Mouse (Mus musculus) MEL (cell line): ENCODE measurements around the gene Rdh12. TPM values are rescaled to one million over a fixed set of nuclear protein-coding genes. Genes with fewer than 3 reads are reported as not detected.

Source experiments
- DNase-seq: peaks from one replicate; pipeline ENCODE4 v3.0.0; 2011; ENCODE audit warnings: low read depth, low spot score
- H3K27ac ChIP-seq: 2 replicates; pipeline ENCODE4 v1.5.1; 2012; ENCODE audit warnings: low read depth, mild to moderate bottlenecking, control low read depth, low read length, moderate library complexity; ENCODE audit not compliant: control insufficient read depth
- H3K27me3 ChIP-seq, 2 experiments: fragments of 150-350 bp in 1 of 2; sonication (generic) in 1 of 2; 2 replicates each; pipeline ENCODE4 v1.6.1; 2012; ENCODE audit warnings: low read length in 2 of 2, mild to moderate bottlenecking in 2 of 2, improper control_type of control experiment in 1 of 2, moderate library complexity in 1 of 2; ENCODE audit not compliant: insufficient read depth in 2 of 2, control insufficient read depth in 1 of 2
- H3K36me3 ChIP-seq, 2 experiments: 2 replicates each; pipeline ENCODE4 v1.6.1; 2012 to 2014; ENCODE audit warnings: low read length in 2 of 2, improper control_type of control experiment in 1 of 2, inconsistent platforms in 1 of 2, mild to moderate bottlenecking in 1 of 2; ENCODE audit not compliant: insufficient read depth in 2 of 2, control insufficient read depth in 1 of 2
- H3K4me1 ChIP-seq, 2 experiments: fragments of 150-350 bp in 1 of 2; sonication (generic) in 1 of 2; 2 replicates each; pipeline ENCODE4 v1.6.1; 2012; ENCODE audit warnings: low read length in 2 of 2, improper control_type of control experiment in 1 of 2, mild to moderate bottlenecking in 1 of 2; ENCODE audit not compliant: insufficient read depth in 2 of 2, control insufficient read depth in 1 of 2
- H3K4me3 ChIP-seq, 2 experiments: fragments of 150-350 bp in 1 of 2; sonication (generic) in 1 of 2; 2 replicates each; pipeline ENCODE4 v1.5.1; 2012; ENCODE audit warnings: low read depth in 2 of 2, low read length in 2 of 2, mild to moderate bottlenecking in 2 of 2, moderate library complexity in 2 of 2, control low read depth in 1 of 2, improper control_type of control experiment in 1 of 2; ENCODE audit not compliant: control insufficient read depth in 1 of 2, insufficient read depth in 1 of 2
- H3K79me2 ChIP-seq: 2 replicates; pipeline ENCODE4 v1.6.1; 2012; ENCODE audit warnings: mild to moderate bottlenecking, low read length, moderate library complexity; ENCODE audit not compliant: control insufficient read depth, poor library complexity, insufficient read depth
- H3K9ac ChIP-seq: 2 replicates; pipeline ENCODE4 v1.6.1; 2012; ENCODE audit warnings: low read depth, mild to moderate bottlenecking, control low read depth, low read length, moderate library complexity; ENCODE audit not compliant: control insufficient read depth, poor library complexity, severe bottlenecking
- H3K9me3 ChIP-seq: fragments of 150-350 bp; sonication (generic); replicated peaks from 2 replicates; pipeline ENCODE4 v1.6.1; 2012; ENCODE audit warnings: mild to moderate bottlenecking, low read length, improper control_type of control experiment, moderate library complexity; ENCODE audit not compliant: insufficient read depth
- BHLHE40 ChIP-seq: IDR thresholded peaks from 2 replicates; pipeline ENCODE4 v1.6.1; 2012; ENCODE audit warnings: low read depth, mild to moderate bottlenecking, inconsistent platforms, low read length, improper control_type of control experiment, borderline replicate concordance
- CHD1 ChIP-seq: IDR thresholded peaks from 2 replicates; pipeline ENCODE4 v1.6.1; 2012; ENCODE audit warnings: low read depth, mild to moderate bottlenecking, inconsistent platforms, low read length, improper control_type of control experiment
- CTCF ChIP-seq, 3 experiments: IDR thresholded peaks in 2 of 3; conservative IDR thresholded peaks in 1 of 3; 2 replicates each; pipeline ENCODE4 v1.5.1; 2011 to 2012; ENCODE audit warnings: low read length in 3 of 3, low read depth in 2 of 3, mild to moderate bottlenecking in 2 of 3, improper control_type of control experiment in 1 of 3, inconsistent platforms in 1 of 3, mixed read lengths in 1 of 3, moderate library complexity in 1 of 3; ENCODE audit not compliant: control insufficient read depth in 1 of 3, insufficient read depth in 1 of 3, poor library complexity in 1 of 3, severe bottlenecking in 1 of 3
- E2F4 ChIP-seq: IDR thresholded peaks from 2 replicates; pipeline ENCODE4 v1.6.1; 2011; ENCODE audit warnings: low read depth, low read length, improper control_type of control experiment, borderline replicate concordance
- ELF1 ChIP-seq: IDR thresholded peaks from 2 replicates; pipeline ENCODE4 v1.6.1; 2014; ENCODE audit warnings: low read depth, mild to moderate bottlenecking, inconsistent platforms, low read length, improper control_type of control experiment, moderate library complexity
- ETS1 ChIP-seq: IDR thresholded peaks from 2 replicates; pipeline ENCODE4 v1.6.1; 2012; ENCODE audit warnings: low read depth, mild to moderate bottlenecking, inconsistent platforms, low read length, improper control_type of control experiment, moderate library complexity
- GABPA ChIP-seq: IDR thresholded peaks from 2 replicates; pipeline ENCODE4 v1.6.1; 2012; ENCODE audit warnings: low read depth, mild to moderate bottlenecking, inconsistent platforms, low read length, improper control_type of control experiment, moderate library complexity
- MAX ChIP-seq: IDR thresholded peaks from 2 replicates; pipeline ENCODE4 v1.6.1; 2011; ENCODE audit warnings: low read length, improper control_type of control experiment
- MAZ ChIP-seq: IDR thresholded peaks from 2 replicates; pipeline ENCODE4 v1.6.1; 2012; ENCODE audit warnings: low read depth, mild to moderate bottlenecking, inconsistent platforms, low read length, improper control_type of control experiment
- NRF1 ChIP-seq: IDR thresholded peaks from 2 replicates; pipeline ENCODE4 v1.6.1; 2014; ENCODE audit warnings: low read depth, mild to moderate bottlenecking, inconsistent platforms, low read length, improper control_type of control experiment, moderate library complexity; ENCODE audit not compliant: poor library complexity, insufficient read depth, severe bottlenecking
- POLR2A ChIP-seq, 2 experiments: IDR thresholded peaks; 2 replicates each; pipeline ENCODE4 v1.6.1; 2011 to 2012; ENCODE audit warnings: low read length in 2 of 2, mild to moderate bottlenecking in 2 of 2, control low read depth in 1 of 2, improper control_type of control experiment in 1 of 2, low read depth in 1 of 2, moderate library complexity in 1 of 2; ENCODE audit not compliant: control insufficient read depth in 1 of 2, insufficient read depth in 1 of 2, poor library complexity in 1 of 2
- POLR2AphosphoS2 ChIP-seq: IDR thresholded peaks from 2 replicates; pipeline ENCODE4 v1.6.1; 2011; ENCODE audit warnings: low read length, improper control_type of control experiment
- POLR2AphosphoS5 ChIP-seq: IDR thresholded peaks from 2 replicates; pipeline ENCODE4 v1.6.1; 2012; ENCODE audit warnings: low read depth, borderline replicate concordance, mild to moderate bottlenecking, inconsistent platforms, low read length, moderate library complexity, mixed read lengths
- RAD21 ChIP-seq: IDR thresholded peaks from 2 replicates; pipeline ENCODE4 v1.6.1; 2011; ENCODE audit warnings: mild to moderate bottlenecking, low read depth, low read length, improper control_type of control experiment
- RCOR1 ChIP-seq: IDR thresholded peaks from 2 replicates; pipeline ENCODE4 v1.6.1; 2012; ENCODE audit warnings: low read depth, mild to moderate bottlenecking, inconsistent platforms, low read length, improper control_type of control experiment
- SIN3A ChIP-seq: IDR thresholded peaks from 2 replicates; pipeline ENCODE4 v1.6.1; 2012; ENCODE audit warnings: low read length, improper control_type of control experiment, inconsistent platforms
- TAL1 ChIP-seq: IDR thresholded peaks from 2 replicates; pipeline ENCODE4 v1.6.1; 2012; ENCODE audit warnings: mild to moderate bottlenecking, inconsistent platforms, low read length, moderate library complexity, mixed read lengths
- UBTF ChIP-seq: IDR thresholded peaks from 2 replicates; pipeline ENCODE4 v1.6.1; 2012; ENCODE audit warnings: low read depth, mild to moderate bottlenecking, inconsistent platforms, low read length, improper control_type of control experiment, moderate library complexity, borderline replicate concordance; ENCODE audit not compliant: insufficient read depth
- USF1 ChIP-seq: IDR thresholded peaks from 2 replicates; pipeline ENCODE4 v1.6.1; 2014; ENCODE audit warnings: low read depth, mild to moderate bottlenecking, inconsistent platforms, low read length, improper control_type of control experiment, moderate library complexity
- ZC3H11A ChIP-seq: IDR thresholded peaks from 2 replicates; pipeline ENCODE4 v1.6.1; 2012; ENCODE audit warnings: low read depth, mild to moderate bottlenecking, inconsistent platforms, low read length, improper control_type of control experiment
- ZKSCAN1 ChIP-seq: IDR thresholded peaks from 2 replicates; pipeline ENCODE4 v1.6.1; 2012; ENCODE audit warnings: low read depth, mild to moderate bottlenecking, inconsistent platforms, low read length, improper control_type of control experiment, moderate library complexity
- polyA plus RNA-seq, 2 experiments: library from polyadenylated mRNA; stranded (reverse) in 1 of 2; unstranded in 1 of 2; fragments of >175 nt in 1 of 2; fragments of >200 nt in 1 of 2; gene quantifications; 2 replicates each; pipeline versions ENCODE4 v1.2.1 to v1.2.4; 2012; ENCODE audit warnings: low replicate concordance in 2 of 2, low read depth in 1 of 2; ENCODE audit not compliant: insufficient read length in 2 of 2, insufficient read depth in 1 of 2, missing spikeins in 1 of 2
- total RNA-seq: library from RNA; depleted of rRNA; stranded (reverse); fragments of 300-350 nt; gene quantifications from 2 replicates; pipeline ENCODE4 v1.2.3, GENCODE M21; 2012

Rdh12 gene
- total and polyA plus RNA-seq, 3 experiments = 0.15 to 0.35 TPM; not detected in 1

- Histone ChIP-seq H3K27me3 (no peaks in the 10 kb centered on the region), H3K4me3 (no peak overlapping the region), H3K36me3 (peaks cover 4 to 22% of the 10 kb centered on the region in 2 experiments), H3K4me1 (peaks cover 9 to 10% of the 10 kb centered on the region in 2 experiments), H3K9ac (no peak overlapping the region), H3K79me2 (peaks cover 21% of the 10 kb centered on the region), H3K9me3 (no peaks in the 10 kb centered on the region), H3K27ac (no peak overlapping the region)
- TF ChIP-seq ETS1 (no peak), ELF1 (no peak), CHD1 (no peak), RAD21 (no peak), MAX (no peak), POLR2A (IDR thresholded peaks at IDR 0.05; ENCODE audit: control insufficient read depth in 1 of 2, insufficient read depth in 1 of 2, low read depth in 1 of 2, low read length in 2 of 2, poor library complexity in 1 of 2) (no peak), RCOR1 (no peak), POLR2AphosphoS2 (no peak)
- DNase-seq = no peak
Measured at GRCm38 (mm10) chr12:79170421-79170820, 38.3 kb upstream of the Rdh12 start.

GRCm38 (mm10) chr12:79171269-79171995, 37.3 kb upstream of the Rdh12 start:
- no peak for DNase-seq
- no peak overlapping the region; the same call in 1 of the 2 replicates for H3K27ac ChIP-seq

GRCm38 (mm10) chr12:79172019-79172941, 36.4 kb upstream of the Rdh12 start, which contains the start of gene Vti1b:
Vti1b (minus strand) TSS chr12:79172667.
- H3K27me3 ChIP-seq = no peaks in the 10 kb centered on the region
- H3K79me2 ChIP-seq = peaks cover 21% of the 10 kb centered on the region
- H3K4me3 ChIP-seq = peak within 1 kb of the TSS; percentile 77 to 88
- H3K4me1 ChIP-seq = peaks cover 9 to 10% of the 10 kb centered on the region in 2 experiments
- peaks cover 0 to 22% of the 10 kb centered on the region in 2 experiments for H3K36me3 ChIP-seq
- H3K9me3 ChIP-seq = no peaks in the 10 kb centered on the region
- H3K9ac ChIP-seq = peak within 1 kb of the TSS; percentile 98
- peak; percentile 96 for DNase-seq
- peak within 1 kb of the TSS; percentile 96 for H3K27ac ChIP-seq
- TF ChIP-seq E2F4 (no peak), BHLHE40 (no peak), RAD21 (no peak), ETS1 (no peak; the same call in 1 of the 2 replicates), USF1 (peak; percentile 67), POLR2AphosphoS5 (no peak), POLR2AphosphoS2 (peak; percentile 38; the same call in 1 of the 2 replicates), NRF1 (peak; percentile 68), ZKSCAN1 (no peak), RCOR1 (no peak), GABPA (no peak), MAZ (peak; percentile 63; the same call in 1 of the 2 replicates), TAL1 (no peak), SIN3A (peak; percentile 88), CTCF (IDR thresholded peaks at IDR 0.05 in 2 of 3, conservative IDR thresholded peaks at IDR 0.05 in 1 of 3; ENCODE audit: control insufficient read depth in 1 of 3, insufficient read depth in 1 of 3, low read depth in 2 of 3, low read length in 3 of 3, poor library complexity in 1 of 3, severe bottlenecking in 1 of 3) (peak in 2 of 3 experiments; percentile 46 to 48; a peak in 5 of 6 replicates), UBTF (no peak)

More at GRCm38 (mm10) chr12:79171269-79171995, 37.3 kb upstream of the Rdh12 start:
- Histone ChIP-seq H3K9me3 (no peaks in the 10 kb centered on the region), H3K36me3 (peaks cover 0 to 22% of the 10 kb centered on the region in 2 experiments), H3K27me3 (no peaks in the 10 kb centered on the region), H3K79me2 (peaks cover 21% of the 10 kb centered on the region), H3K4me3 (peak overlapping the region; percentile 77 to 88), H3K9ac (peak overlapping the region; percentile 98), H3K4me1 (peaks cover 9 to 10% of the 10 kb centered on the region in 2 experiments)
- TF ChIP-seq USF1 = peak; percentile 41; the same call in 1 of the 2 replicates
- TF ChIP-seq ZC3H11A = no peak
- peak; percentile 26; the same call in 1 of the 2 replicates for TF ChIP-seq BHLHE40
